Mouse (Mus musculus) heart, adult 2 months (tissue): Measurements from ENCODE around the gene Ubash3b.

Experiments
- CTCF ChIP-seq: fragments of 200-600 bp; IDR thresholded peaks from 2 replicates; pipeline ENCODE4 v1.8.1; 2022; ENCODE audit warnings: antibody characterized with exemption, mild to moderate bottlenecking, moderate library complexity
- EP300 ChIP-seq: fragments of 200-500 bp; IDR thresholded peaks from 2 replicates; pipeline ENCODE4 v1.6.1; 2011; ENCODE audit warnings: low read depth, low read length, control low read depth; ENCODE audit not compliant: insufficient read depth
- POLR2A ChIP-seq: fragments of 200-500 bp; IDR thresholded peaks from 2 replicates; pipeline ENCODE4 v1.6.1; 2011; ENCODE audit warnings: mild to moderate bottlenecking, low read depth, low read length, control low read depth; ENCODE audit not compliant: insufficient read depth

GRCm38 (mm10) chr9:41050331-41051079 lies 111.0 kb downstream of the Ubash3b start:
- TF ChIP-seq EP300 (no peak), POLR2A (no peak), CTCF (no peak)
